Mouse (Mus musculus) C2C12 (cell line): Measurements from ENCODE around the gene Sipa1l3.

Source experiments
- CEBPB ChIP-seq: IDR thresholded peaks from one replicate; pipeline ENCODE4 v1.6.1; 2011; ENCODE audit warnings: low read depth, mild to moderate bottlenecking, control low read depth, moderate library complexity
- CTCF ChIP-seq: IDR thresholded peaks from one replicate; pipeline ENCODE4 v1.5.1; 2011; ENCODE audit not compliant: control insufficient read depth, insufficient read depth, insufficient read length
- FOSL1 ChIP-seq: IDR thresholded peaks from one replicate; pipeline ENCODE4 v1.8.0; 2011; ENCODE audit warnings: mild to moderate bottlenecking, low read length; ENCODE audit not compliant: poor library complexity, insufficient read depth, severe bottlenecking
- MAX ChIP-seq: IDR thresholded peaks from one replicate; pipeline ENCODE4 v1.6.1; 2011; ENCODE audit warnings: mild to moderate bottlenecking, control low read depth
- MYOD1 ChIP-seq: IDR thresholded peaks from one replicate; pipeline ENCODE4 v1.6.1; 2011; ENCODE audit warnings: low read depth; ENCODE audit not compliant: control insufficient read depth, insufficient read length
- MYOG ChIP-seq: IDR thresholded peaks from one replicate; pipeline ENCODE4 v1.6.1; 2011; ENCODE audit not compliant: control insufficient read depth, insufficient read length; ENCODE audit errors: extremely low read depth
- USF1 ChIP-seq: IDR thresholded peaks from one replicate; pipeline ENCODE4 v1.6.1; 2011; ENCODE audit warnings: low read depth, mild to moderate bottlenecking, control low read depth, moderate library complexity

DNA sequence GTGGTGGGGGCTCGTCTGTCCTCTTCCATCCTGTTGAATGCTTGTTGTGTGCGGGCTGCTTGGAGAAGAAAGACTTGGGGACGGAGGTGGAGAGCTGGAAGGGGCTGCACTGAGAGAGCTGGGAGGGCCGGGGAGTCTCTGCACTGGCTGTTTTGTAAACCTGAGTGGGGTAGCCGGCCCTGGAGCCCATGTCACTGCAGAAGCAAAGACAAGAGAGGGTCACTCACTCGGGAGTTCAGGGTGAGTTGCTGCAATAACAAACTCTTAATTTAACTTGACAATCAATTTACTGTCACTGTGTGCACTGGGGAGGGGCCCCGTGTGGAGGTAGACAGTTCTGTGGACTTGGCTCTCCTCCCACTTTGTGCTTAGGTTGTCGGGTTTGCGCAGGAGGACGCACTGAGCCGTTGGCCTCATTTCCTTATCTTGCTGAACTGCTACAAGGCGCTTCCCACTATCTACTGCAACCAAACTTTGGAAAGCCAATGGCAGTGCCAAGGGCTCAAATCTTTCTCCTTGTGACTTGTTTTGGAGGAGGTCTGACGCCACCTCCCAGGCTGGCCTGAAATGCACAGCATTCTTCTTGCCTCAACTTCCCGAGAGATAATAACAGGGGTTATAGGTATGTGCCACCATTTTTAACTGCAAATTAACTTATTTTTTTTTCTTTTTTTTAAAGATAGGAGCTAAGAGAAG, 179.3 kb downstream of the Sipa1l3 start:
- no peak for TF ChIP-seq CTCF
- no peak for TF ChIP-seq USF1
- no peak for TF ChIP-seq CEBPB
- no peak for TF ChIP-seq MAX
- no peak for TF ChIP-seq MYOG
- no peak for TF ChIP-seq FOSL1
- TF ChIP-seq MYOD1: no peak
